Mouse (Mus musculus) lung, postnatal 25 days (tissue): ENCODE data around the gene Cd47.
A peak's percentile ranks its signal among the peaks of the same experiment; 100 is the strongest.
"Not testable (repeated sequence)": the region's sequence is repeated elsewhere in the genome, so short reads cannot be mapped to it uniquely, and the experiment has no call there.

Source experiments
- DNase-seq: peaks from one replicate; pipeline ENCODE4 v3.0.0; 2022; ENCODE audit warnings: low spot score

Cd47 gene

GRCm38 (mm10) chr16:49787714-49788113 lies 12.6 kb upstream of the Cd47 start:
- DNase-seq: no peak

DNA sequence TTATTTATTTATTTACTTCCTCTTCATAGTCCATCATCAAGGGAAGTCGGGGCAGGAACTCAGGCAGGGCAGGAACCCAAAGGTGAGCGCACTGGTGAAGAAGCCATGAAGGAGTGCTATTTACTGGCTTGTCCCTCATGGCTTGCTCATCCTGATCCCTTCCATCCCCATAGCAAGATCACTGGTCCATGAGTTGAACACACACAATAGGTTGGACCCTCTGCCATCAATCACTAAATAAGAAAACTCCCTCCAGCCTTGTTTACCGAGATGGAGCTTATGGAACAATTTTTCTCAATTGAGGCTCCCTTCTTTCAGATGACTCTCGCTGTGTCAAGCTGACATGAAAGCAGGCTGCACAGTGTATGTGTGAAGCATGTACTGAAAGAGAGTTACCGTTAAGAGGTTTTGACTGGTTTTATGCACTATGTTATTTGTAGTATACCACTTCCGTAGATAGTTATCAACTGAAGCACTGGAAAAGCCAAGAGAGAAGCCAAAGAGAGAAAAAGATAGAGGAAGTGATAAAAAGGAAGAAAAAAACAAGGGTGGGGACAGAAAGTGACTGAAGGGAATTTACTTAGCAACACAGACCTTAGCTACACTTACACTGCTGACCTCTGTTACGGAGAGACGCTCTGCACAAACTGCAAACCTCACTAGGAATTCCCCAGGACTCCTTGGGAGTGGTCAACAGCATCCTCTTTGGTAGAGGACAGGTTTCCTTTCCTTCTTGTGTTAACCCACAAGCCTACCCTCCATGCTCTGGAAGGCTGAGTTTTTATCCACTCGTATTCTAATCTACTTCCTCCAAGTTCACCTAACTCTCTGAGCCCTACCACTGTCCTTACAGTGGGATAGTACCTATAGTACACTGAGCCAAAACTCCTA lies 9.5 kb upstream of the Cd47 start:
- DNase-seq: no peak

- peak; percentile 75 for DNase-seq
These were observed 7.9 kb upstream of the Cd47 start for GRCm38 (mm10) chr16:49792446-49792878.

GRCm38 (mm10) chr16:49793596-49793995 lies 6.7 kb upstream of the Cd47 start:
- no peak for DNase-seq

- no peak for DNase-seq
These were observed 4.1 kb upstream of the Cd47 start for GRCm38 (mm10) chr16:49796271-49796670.

DNA sequence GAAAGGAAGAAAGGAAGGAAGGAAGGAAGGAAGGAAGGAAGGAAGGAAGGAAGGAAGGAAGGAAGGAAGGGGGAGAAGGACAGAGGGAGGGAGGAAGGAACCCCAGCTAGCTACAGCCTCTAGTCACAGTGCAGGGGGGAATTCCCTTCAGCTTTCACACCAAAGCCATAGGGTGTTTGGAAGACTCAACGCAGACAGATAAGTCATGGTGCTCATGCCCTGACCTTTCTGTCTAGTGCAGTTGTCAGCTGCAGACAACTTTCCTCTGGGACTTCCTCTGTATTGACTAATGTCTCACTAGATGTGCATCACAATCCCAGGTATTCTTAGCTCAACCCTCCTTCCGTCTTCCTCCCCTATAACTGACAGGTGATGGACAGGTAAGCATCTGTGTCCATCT lies 3.4 kb upstream of the Cd47 start:
- no peak for DNase-seq

DNA sequence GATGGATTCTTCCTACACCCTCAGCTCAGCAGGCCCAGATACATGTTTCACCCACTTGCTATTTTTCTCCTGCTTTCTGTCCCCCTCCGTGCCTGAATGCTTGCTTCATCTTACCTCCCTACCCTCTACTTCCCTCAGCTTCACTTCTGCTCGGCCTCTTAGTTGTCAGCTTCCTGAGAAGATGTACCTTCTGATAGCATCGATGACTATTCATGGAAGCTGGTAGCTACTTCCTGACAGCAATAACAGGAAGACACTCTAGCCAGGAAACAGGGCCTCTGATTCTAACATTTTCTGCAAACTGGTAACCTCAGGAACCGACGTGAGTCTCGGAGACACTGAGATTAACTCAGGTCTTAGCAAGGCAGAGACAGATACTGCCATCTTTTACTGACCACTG lies 1.5 kb upstream of the Cd47 start:
- DNase-seq: peak; percentile 68

- DNase-seq: no peak
These were observed 663 bp downstream of the Cd47 start for GRCm38 (mm10) chr16:49800996-49801395.

- DNase-seq: no peak
These were observed 1.1 kb downstream of the Cd47 start for GRCm38 (mm10) chr16:49801399-49801798.

DNA sequence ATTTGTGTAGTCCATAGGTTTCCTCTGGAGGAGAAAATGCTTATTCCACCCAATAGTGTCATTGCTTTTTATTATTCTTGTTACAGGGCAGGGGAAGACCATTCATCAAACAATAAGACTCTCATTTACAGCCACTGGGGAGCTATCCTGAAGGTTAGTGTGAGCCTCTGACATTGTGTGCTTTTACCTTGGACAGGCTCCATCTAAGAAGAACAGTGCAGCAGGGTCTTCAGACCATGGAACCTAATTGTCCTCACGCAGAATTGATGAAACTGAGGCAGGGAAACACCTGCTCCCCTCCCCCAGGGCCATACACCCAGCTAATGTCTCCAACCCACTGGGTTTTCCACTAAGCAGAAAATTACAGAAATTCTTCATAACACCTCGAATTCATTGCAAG lies 2.7 kb downstream of the Cd47 start:
- no peak for DNase-seq

GRCm38 (mm10) chr16:49803932-49804461 lies 3.7 kb downstream of the Cd47 start:
- DNase-seq: peak; percentile 62

DNA sequence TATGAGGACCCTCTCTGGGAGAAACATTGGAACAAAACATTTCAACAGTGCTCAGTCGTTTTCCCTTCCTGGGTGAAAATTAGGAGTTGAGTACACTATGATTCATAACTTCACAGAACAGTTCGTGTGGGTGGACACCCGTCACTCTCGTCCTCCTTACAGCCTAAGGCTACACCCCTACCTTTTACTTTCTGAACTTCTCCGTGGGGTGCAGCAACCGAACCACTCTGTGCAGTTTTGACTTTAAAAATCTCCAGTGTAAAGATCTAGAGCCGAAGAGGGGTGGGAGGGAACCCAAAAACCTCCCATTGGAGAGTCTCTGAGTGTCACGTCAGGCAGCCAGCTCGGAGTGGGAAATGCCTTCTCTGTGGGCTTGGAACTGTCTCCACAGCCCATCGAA lies 6.6 kb downstream of the Cd47 start:
- no peak for DNase-seq

DNA sequence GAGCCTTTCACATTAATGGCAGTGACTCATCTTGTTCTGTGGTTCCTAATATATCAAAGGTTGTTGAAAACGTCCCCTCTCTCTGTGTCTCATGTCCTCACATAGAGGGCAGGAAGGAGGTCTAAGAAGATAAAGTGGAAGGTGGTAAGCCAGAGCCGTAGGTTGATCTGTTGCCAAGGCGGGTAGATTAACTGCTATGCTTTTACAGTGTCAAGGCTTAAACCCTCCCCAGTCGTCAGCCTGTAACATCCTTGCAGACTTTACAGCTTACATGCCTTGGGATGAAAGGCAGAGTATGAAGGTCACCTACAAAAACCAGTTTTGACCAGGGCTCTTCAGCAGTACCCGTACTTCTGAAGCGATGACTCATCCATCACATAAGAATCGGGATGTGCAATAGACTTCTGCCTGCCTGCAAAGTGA lies 7.1 kb downstream of the Cd47 start:
- no peak for DNase-seq

DNA sequence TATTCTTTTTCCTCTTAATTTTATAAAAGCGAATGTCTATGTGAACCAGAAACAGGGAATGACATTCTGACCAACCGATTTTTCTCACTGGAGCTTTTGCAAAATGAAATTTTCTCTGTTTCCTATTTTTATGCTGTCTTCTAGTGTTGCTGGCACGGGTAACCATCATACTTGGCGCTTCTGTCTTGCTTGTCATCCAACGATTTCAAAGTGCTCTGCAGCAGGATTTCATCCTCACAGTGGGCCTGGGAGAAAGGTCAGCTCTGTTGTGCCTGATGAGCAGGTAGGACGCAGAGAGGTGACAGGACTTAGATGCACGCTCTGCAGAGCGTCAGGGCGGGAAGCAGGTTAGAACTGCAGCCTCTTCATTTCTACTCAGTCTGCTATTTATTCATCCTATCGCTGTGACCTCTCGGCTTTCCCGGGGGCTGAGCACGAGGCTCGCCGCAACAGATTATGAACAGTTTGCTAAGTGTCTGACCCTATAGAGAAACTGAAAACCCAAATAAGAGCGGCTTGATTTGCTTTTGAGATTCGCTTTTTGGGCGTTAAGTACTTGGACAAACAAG lies 7.6 kb downstream of the Cd47 start:
- DNase-seq: no peak

- no peak for DNase-seq
These were observed 11.6 kb downstream of the Cd47 start for GRCm38 (mm10) chr16:49811897-49812296.

GRCm38 (mm10) chr16:49812821-49813616 lies 12.7 kb downstream of the Cd47 start:
- DNase-seq: no peak

DNA sequence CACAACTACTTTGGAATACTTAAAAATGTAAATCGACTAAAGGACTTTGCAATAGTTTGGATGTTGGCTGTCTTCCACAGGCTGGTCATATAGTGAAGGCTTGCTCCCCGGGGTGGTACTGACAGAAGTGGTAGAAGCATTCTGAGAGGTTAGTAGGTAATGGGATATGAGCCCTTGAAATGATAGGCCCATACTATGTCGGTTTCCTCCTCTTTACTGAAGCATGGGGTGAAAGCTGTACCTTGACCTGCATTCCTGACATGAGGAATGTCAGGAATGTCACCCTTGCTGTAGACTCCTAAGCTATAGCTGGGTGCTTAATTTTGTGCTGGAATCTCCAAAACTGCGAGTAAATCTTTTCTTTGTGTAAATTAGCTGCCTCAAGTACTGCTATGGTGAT lies 14.1 kb downstream of the Cd47 start:
- DNase-seq: no peak

- DNase-seq: no peak
These were observed 16.6 kb downstream of the Cd47 start for GRCm38 (mm10) chr16:49816889-49817288.

DNA sequence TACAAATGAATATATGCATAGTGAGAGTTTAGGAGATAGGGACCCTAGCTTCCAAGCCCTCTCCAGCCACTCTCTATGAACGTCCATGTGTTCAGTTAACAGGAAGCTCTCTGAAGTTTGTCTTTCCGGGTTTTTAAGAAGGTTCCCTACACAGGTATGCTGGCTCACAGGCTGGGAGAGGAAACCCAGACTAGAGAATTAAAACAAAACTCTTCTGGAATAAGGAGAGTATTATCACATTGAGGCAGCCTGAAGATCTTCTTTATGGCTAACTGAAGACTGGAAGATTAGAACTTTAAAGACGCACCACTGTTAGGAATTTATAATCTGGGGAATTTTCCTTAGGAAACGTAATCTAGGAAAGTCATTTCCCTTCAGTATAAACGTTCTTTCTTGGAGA lies 17.8 kb downstream of the Cd47 start:
- no peak for DNase-seq

DNA sequence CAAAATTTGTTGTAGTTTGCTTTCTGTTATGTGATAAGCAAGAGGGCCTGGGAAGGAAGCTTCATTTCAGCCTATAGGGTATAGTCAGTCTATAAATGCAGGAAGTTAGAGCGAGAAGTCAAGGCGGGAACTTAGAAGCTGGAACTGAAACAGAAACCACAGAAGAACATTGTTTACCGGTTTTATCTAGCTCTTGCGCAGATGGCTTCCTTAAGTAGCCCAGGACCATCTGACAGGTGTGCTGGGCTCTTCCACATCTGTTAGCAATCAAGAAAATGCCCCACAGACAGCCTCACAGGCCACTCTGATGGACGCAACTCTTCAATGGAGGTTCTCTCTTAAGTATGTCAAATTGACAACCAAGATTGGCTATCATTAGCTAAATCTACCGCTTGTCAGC lies 18.3 kb downstream of the Cd47 start:
- peak; percentile 65 for DNase-seq

- no peak for DNase-seq
These were observed 19.2 kb downstream of the Cd47 start for GRCm38 (mm10) chr16:49819494-49819893.

GRCm38 (mm10) chr16:49830911-49831310 lies 30.6 kb downstream of the Cd47 start:
- DNase-seq: not testable (repeated sequence)

DNA sequence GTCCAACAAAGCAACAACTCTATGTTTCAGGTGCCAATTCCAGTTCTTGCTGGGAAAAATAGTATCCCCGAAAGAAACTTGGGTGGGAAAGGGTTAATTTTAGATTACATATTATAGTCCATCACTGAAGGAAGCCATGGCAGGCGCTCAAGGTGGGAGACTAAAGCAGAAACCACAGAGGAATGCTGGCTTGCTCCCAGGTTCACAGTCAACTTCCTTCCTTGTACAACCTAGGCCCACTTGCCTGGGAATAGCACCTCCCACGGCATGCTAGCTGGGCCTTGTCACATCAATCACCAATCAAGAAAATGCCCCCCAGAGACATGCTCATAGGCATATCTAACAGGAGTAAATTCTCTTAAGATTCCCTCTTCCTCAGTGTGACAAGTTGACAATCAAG lies 32.0 kb downstream of the Cd47 start:
- DNase-seq: no peak
